Mouse (Mus musculus): Measurements from ENCODE around the gene Tspan14.

DNA sequence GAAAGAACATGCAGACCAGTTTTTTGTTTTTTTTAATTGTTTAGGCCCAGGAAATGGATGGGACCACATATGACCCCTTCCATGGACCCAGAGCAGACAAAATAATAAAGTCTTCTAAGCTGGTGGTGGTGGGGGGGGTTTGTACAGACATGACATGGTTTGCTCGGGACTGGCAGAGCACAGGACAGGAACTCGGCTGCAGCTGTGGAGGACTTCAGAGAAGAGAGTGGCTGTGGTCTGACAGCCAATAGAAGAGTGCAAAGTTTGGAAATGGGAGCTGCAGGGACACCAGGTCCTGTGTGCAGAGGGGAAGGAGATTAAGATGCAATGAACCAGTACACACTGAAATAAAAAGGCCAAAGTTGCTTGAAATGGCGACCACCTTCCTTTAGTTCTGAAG is 7.0 kb downstream of the Tspan14 start:
- TF ChIP-seq POLR2A (IDR thresholded peaks at IDR 0.05; ENCODE audit: extremely low read depth, insufficient read depth, low read length) (no peak), CTCF (IDR thresholded peaks at IDR 0.05; ENCODE audit: low read depth, low read length) (no peak)
